Mouse (Mus musculus): Measurements from ENCODE around the gene Antxr1. TPM values are rescaled to one million over a fixed set of nuclear protein-coding genes. Genes with fewer than 3 reads are reported as not detected.

Antxr1 gene
- total RNA-seq, 1 experiment from 2014 or later: 0.32 TPM

- ATAC-seq (replicated peaks; ENCODE audit: low read depth, poor library complexity, severe bottlenecking): peak; percentile 96
Measured at GRCm38 (mm10) chr6:87152461-87153230, 183.0 kb downstream of the Antxr1 start.

- no peak for ATAC-seq (replicated peaks; ENCODE audit: low read depth, poor library complexity, severe bottlenecking)
Measured at GRCm38 (mm10) chr6:87151427-87151826, 184.2 kb downstream of the Antxr1 start.

- no peak for ATAC-seq (replicated peaks; ENCODE audit: low read depth, poor library complexity, severe bottlenecking)
Measured at GRCm38 (mm10) chr6:87150471-87150870, 185.2 kb downstream of the Antxr1 start.

GRCm38 (mm10) chr6:87147921-87148320 lies 187.7 kb downstream of the Antxr1 start:
- ATAC-seq (replicated peaks; ENCODE audit: low read depth, poor library complexity, severe bottlenecking): no peak

- ATAC-seq (replicated peaks; ENCODE audit: low read depth, poor library complexity, severe bottlenecking): no peak
Measured at GRCm38 (mm10) chr6:87143594-87143993, 192.0 kb downstream of the Antxr1 start.

GRCm38 (mm10) chr6:87142239-87142638 lies 193.4 kb downstream of the Antxr1 start:
- ATAC-seq (replicated peaks; ENCODE audit: low read depth, poor library complexity, severe bottlenecking): no peak

GRCm38 (mm10) chr6:87139796-87140553 lies 195.6 kb downstream of the Antxr1 start:
- ATAC-seq (replicated peaks; ENCODE audit: low read depth, poor library complexity, severe bottlenecking): no peak

GRCm38 (mm10) chr6:87138479-87138878 lies 197.1 kb downstream of the Antxr1 start:
- ATAC-seq (replicated peaks; ENCODE audit: low read depth, poor library complexity, severe bottlenecking): no peak

- no peak for ATAC-seq (replicated peaks; ENCODE audit: low read depth, poor library complexity, severe bottlenecking)
Measured at GRCm38 (mm10) chr6:87133966-87134546, 201.6 kb downstream of the Antxr1 start.

GRCm38 (mm10) chr6:87133520-87133919 lies 202.1 kb downstream of the Antxr1 start:
- ATAC-seq (replicated peaks; ENCODE audit: low read depth, poor library complexity, severe bottlenecking): no peak

- no peak for ATAC-seq (replicated peaks; ENCODE audit: low read depth, poor library complexity, severe bottlenecking)
Measured at GRCm38 (mm10) chr6:87131078-87131477, 204.5 kb downstream of the Antxr1 start.

GRCm38 (mm10) chr6:87130628-87131027 lies 205.0 kb downstream of the Antxr1 start:
- no peak for ATAC-seq (replicated peaks; ENCODE audit: low read depth, poor library complexity, severe bottlenecking)

- ATAC-seq (replicated peaks; ENCODE audit: low read depth, poor library complexity, severe bottlenecking): no peak
Measured at GRCm38 (mm10) chr6:87129861-87130260, 205.8 kb downstream of the Antxr1 start.

GRCm38 (mm10) chr6:87127049-87127753 lies 208.4 kb downstream of the Antxr1 start:
- ATAC-seq (replicated peaks; ENCODE audit: low read depth, poor library complexity, severe bottlenecking): 0 out of 2 replicates have a peak, but pooled peaks have one; percentile 18

GRCm38 (mm10) chr6:87123973-87124372 lies 211.6 kb downstream of the Antxr1 start:
- no peak for ATAC-seq (replicated peaks; ENCODE audit: low read depth, poor library complexity, severe bottlenecking)

GRCm38 (mm10) chr6:87123406-87123805 lies 212.2 kb downstream of the Antxr1 start:
- ATAC-seq (replicated peaks; ENCODE audit: low read depth, poor library complexity, severe bottlenecking): no peak

- ATAC-seq (replicated peaks; ENCODE audit: low read depth, poor library complexity, severe bottlenecking): no peak
Measured at GRCm38 (mm10) chr6:87121961-87122360, 213.7 kb downstream of the Antxr1 start.

GRCm38 (mm10) chr6:87120661-87121060 lies 215.0 kb downstream of the Antxr1 start:
- no peak for ATAC-seq (replicated peaks; ENCODE audit: low read depth, poor library complexity, severe bottlenecking)

GRCm38 (mm10) chr6:87119975-87120374 lies 215.6 kb downstream of the Antxr1 start:
- ATAC-seq (replicated peaks; ENCODE audit: low read depth, poor library complexity, severe bottlenecking): no peak

GRCm38 (mm10) chr6:87119066-87119837 lies 216.4 kb downstream of the Antxr1 start:
- ATAC-seq (replicated peaks; ENCODE audit: low read depth, poor library complexity, severe bottlenecking): peak; percentile 79
